Comparison of ENCODE assay signal across 15 mouse cellular contexts in genomic region chr14:78575899-78576298, GRCm38 (mm10). TPM values are rescaled to one million over a fixed set of nuclear protein-coding genes. Genes with fewer than 3 reads are reported as not detected.
DNase-seq lines count a peak whose midpoint lies in the region; ATAC-seq and TF ChIP-seq lines count a peak whose summit lies in the region.
"Had no signal": no experiment of that assay in that cellular context is flagged by ENCODE, and none has a peak within 500 bp of the region (broad histone marks: within the 10 kb centered on the region; RNA-seq: fewer than 3 reads in every experiment).

No protein-coding gene starts in this region.

- TF ChIP-seq POLR2A in lung, adult 2 months (IDR thresholded peaks at IDR 0.05; ENCODE audit: borderline replicate concordance, extremely low read depth, low read depth, low read length), result no peak
- no peak for TF ChIP-seq POLR2A in bone marrow, adult 2 months (IDR thresholded peaks at IDR 0.05; ENCODE audit: borderline replicate concordance, control insufficient read depth, low read depth, low read length)

- 0 out of 2 replicates have a peak, but pooled peaks have one; percentile 20 for TF ChIP-seq CTCF in lung, adult 2 months (IDR thresholded peaks at IDR 0.05; ENCODE audit: insufficient read depth, low read length)
- TF ChIP-seq CTCF in bone marrow, adult 2 months (IDR thresholded peaks at IDR 0.05; ENCODE audit: control insufficient read depth, insufficient read depth, low read length), result peak; percentile 16; the same call in 1 of the 2 replicates

- H3K4me3 ChIP-seq in lung, adult 2 months (replicated peaks; ENCODE audit: extremely low read depth, low read depth, low read length), result no peak overlapping the region
- H3K4me3 ChIP-seq in bone marrow, adult 2 months (replicated peaks; ENCODE audit: control insufficient read depth, low read depth, low read length), result no peak overlapping the region
- H3K4me3 ChIP-seq in hindbrain, embryonic 10.5 days, result no peak overlapping the region
- H3K4me3 ChIP-seq: embryonic facial prominence, embryonic 12.5 days; megakaryocyte, embryonic 14.5 days had no signal

- no peaks in the 10 kb centered on the region for H3K9me3 ChIP-seq in hindbrain, embryonic 10.5 days
- H3K9me3 ChIP-seq: embryonic facial prominence, embryonic 12.5 days; megakaryocyte, embryonic 14.5 days had no signal

- ATAC-seq in megakaryocyte, adult 5-6 weeks (ENCODE audit: poor library complexity, severe bottlenecking), result no peak
- ATAC-seq: activated CD4-positive, CD25-positive, alpha-beta regulatory T cell, adult 4 months; forebrain, embryonic 16.5 days had no signal

- peak; percentile 17 for DNase-seq in heart, postnatal 4 days
- DNase-seq in heart, adult 9 months (ENCODE audit: low spot score in 2 of 2), result no peak
- no peak for DNase-seq in lung, adult 2 months
- no peak for DNase-seq in lung, postnatal 14 days
- peak; percentile 4 to 5 for DNase-seq in B cell, adult 2 months
- no peak for DNase-seq in hindbrain, embryonic 10.5 days (ENCODE audit: low spot score)
- DNase-seq: cerebellum, adult 9-10 months; gastrocnemius, postnatal 25 days; kidney, adult 8-10 months had no signal

- H3K27me3 ChIP-seq in hindbrain, embryonic 10.5 days (ENCODE audit: insufficient read depth, poor library complexity, severe bottlenecking), result no peaks in the 10 kb centered on the region
- H3K27me3 ChIP-seq: embryonic facial prominence, embryonic 12.5 days; megakaryocyte, embryonic 14.5 days had no signal

- no peaks in the 10 kb centered on the region for H3K4me1 ChIP-seq in lung, adult 2 months (ENCODE audit: control insufficient read depth, insufficient read depth, low read length)
- no peaks in the 10 kb centered on the region for H3K4me1 ChIP-seq in bone marrow, adult 2 months (ENCODE audit: control insufficient read depth, insufficient read depth, low read length)
- H3K4me1 ChIP-seq in hindbrain, embryonic 10.5 days (replicated peaks), result no peaks in the 10 kb centered on the region
- H3K4me1 ChIP-seq: embryonic facial prominence, embryonic 12.5 days; megakaryocyte, embryonic 14.5 days had no signal

- H3K36me3 ChIP-seq in hindbrain, embryonic 10.5 days, result peaks cover 23% of the 10 kb centered on the region

- H3K27ac ChIP-seq in bone marrow, adult 2 months (ENCODE audit: control insufficient read depth, insufficient read depth, low read depth, low read length, poor library complexity), result no peak overlapping the region
- no peak overlapping the region for H3K27ac ChIP-seq in hindbrain, embryonic 10.5 days
- H3K27ac ChIP-seq: embryonic facial prominence, embryonic 12.5 days had no signal

- WGBS in lung, adult 2 months, result 81% methylated on average over 13 of the region's 13 CpGs
- 84% methylated on average over 13 of the region's 13 CpGs for WGBS in bone marrow, adult 2 months
- WGBS in hindbrain, embryonic 10.5 days, result 75% methylated on average over 13 of the region's 13 CpGs

RNA-seq across cellular contexts. Expression of gene Akap11, which starts 39.3 kb away (rescaled TPM):
- 10 to 100 TPM; 37.3 to 37.4 TPM for total RNA-seq in heart, postnatal 4 days (2021)
- 5.3 and 10.2 TPM in 2 replicates for polyA plus RNA-seq in lung, adult 2 months (2012; rRNA removed)
- polyA plus RNA-seq in bone marrow, adult 2 months (2011; ENCODE audit: insufficient read depth, insufficient read length, low replicate concordance, missing spikeins), result 7.6 and 9.1 TPM in 2 replicates
- 22.0 and 24.6 TPM in 2 replicates for total RNA-seq in megakaryocyte, adult 5-6 weeks (2015)
- 30.9 and 33.9 TPM in 2 replicates for total RNA-seq in megakaryocyte, adult 5-6 weeks (2017)
- polyA plus RNA-seq in hindbrain, embryonic 10.5 days (2016; fragmentation: Nextera tagmentation; extraction: Ambion mirVana), result 16.3 and 18.5 TPM in 2 replicates

Comparison
In these comparisons a context has a peak if more than half of its experiments do, and no peak if none do; other contexts are left out.
1. DNase-seq: peak in heart, postnatal 4 days (single experiment) and B cell, adult 2 months (2 of 2); none in heart, adult 9 months (0 of 2), lung, adult 2 months (single experiment), lung, postnatal 14 days (single experiment) and hindbrain, embryonic 10.5 days (single experiment).